Comparison of ENCODE assay signal across 8 mouse cellular contexts in the genomic region with DNA sequence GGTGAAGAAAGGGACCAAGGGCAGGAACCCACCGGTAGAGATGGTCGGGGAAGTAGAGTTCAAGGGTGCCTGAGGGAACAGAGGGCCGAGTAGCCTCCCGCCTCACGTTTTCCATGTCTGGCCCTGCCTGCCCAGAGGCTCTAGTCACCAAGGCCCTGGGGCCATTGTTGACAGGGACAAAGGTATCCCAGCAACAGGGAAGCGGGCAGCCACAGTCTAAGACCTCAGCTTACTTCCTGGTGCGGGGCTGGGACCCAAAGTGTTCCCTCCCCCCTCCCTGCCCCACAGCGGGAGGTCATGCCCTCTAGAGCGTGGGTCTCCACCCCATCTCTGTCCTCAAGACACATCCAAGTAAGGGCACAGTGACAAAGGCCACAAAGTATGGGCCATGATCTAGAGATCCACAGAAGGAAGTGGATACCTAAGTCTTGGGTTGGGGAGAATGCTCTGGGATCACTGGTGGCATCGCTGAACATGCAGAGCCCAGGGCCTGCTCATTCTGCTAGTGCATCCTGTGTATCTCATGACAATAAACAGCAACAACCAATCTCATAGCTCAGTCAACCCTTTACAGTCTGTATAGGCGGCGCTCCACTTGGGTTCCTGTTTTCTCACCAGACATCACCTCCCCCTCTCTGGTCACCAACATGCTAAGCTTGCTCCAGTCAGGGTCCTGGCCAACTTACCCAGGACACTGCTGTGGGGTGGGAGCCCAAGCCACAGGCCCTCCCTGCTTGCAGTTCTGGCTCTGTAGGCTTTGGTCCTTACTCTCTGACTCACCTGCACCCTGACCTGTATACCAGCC. TPM values are rescaled to one million over a fixed set of nuclear protein-coding genes. Genes with fewer than 3 reads are reported as not detected.
A peak's percentile ranks its signal among the peaks of the same experiment; 100 is the strongest.
DNase-seq lines count a peak whose midpoint lies in the region; ATAC-seq and TF ChIP-seq lines count a peak whose summit lies in the region.

A gene (minus strand): TSS at position 145 of the 805 bp plus-strand sequence.

- TF ChIP-seq POLR2A in kidney, adult 2 months (IDR thresholded peaks at IDR 0.05; ENCODE audit: low read depth, low read length), result no peak
- no peak for TF ChIP-seq POLR2A in myocyte (IDR thresholded peaks at IDR 0.05; ENCODE audit: insufficient read length, low read depth)

- no peaks in the 10 kb centered on the region for H3K9me3 ChIP-seq in kidney, embryonic 16.5 days (ENCODE audit: low read length)
- H3K9me3 ChIP-seq in embryonic facial prominence, embryonic 13.5 days, result no peaks in the 10 kb centered on the region
- H3K9me3 ChIP-seq in limb, embryonic 11.5 days (ENCODE audit: control insufficient read depth, low read length), result no peaks in the 10 kb centered on the region

- ATAC-seq in kidney, embryonic 16.5 days (ENCODE audit: low FRiP score, low TSS enrichment), result no peak
- no peak for ATAC-seq in embryonic facial prominence, embryonic 13.5 days (ENCODE audit: insufficient number of reproducible peaks, insufficient read depth, low FRiP score, low TSS enrichment, low read depth)
- no peak; the same call in 1 of the 2 replicates for ATAC-seq in limb, embryonic 11.5 days (ENCODE audit: insufficient number of reproducible peaks, low FRiP score, low TSS enrichment, low read depth)

- H3K79me2 ChIP-seq in myocyte (ENCODE audit: control insufficient read depth, insufficient read depth), result no peaks in the 10 kb centered on the region

- peak within 1 kb of the TSS; percentile 71 for H3K4me2 ChIP-seq in kidney, embryonic 16.5 days (replicated peaks; ENCODE audit: low read depth, low read length)
- peak within 1 kb of the TSS; percentile 60 for H3K4me2 ChIP-seq in embryonic facial prominence, embryonic 13.5 days
- peak within 1 kb of the TSS; percentile 54; the same call in 1 of the 2 replicates for H3K4me2 ChIP-seq in limb, embryonic 11.5 days (ENCODE audit: low read depth, severe bottlenecking)
- no peak within 1 kb of the TSS for H3K4me2 ChIP-seq in myocyte (ENCODE audit: low read depth)

- no peak within 1 kb of the TSS for H3K27ac ChIP-seq in kidney, embryonic 16.5 days (ENCODE audit: low read length)
- H3K27ac ChIP-seq in kidney, adult 2 months (ENCODE audit: insufficient read depth, low read depth, low read length), result no peak within 1 kb of the TSS
- no peak within 1 kb of the TSS for H3K27ac ChIP-seq in embryonic facial prominence, embryonic 13.5 days
- H3K27ac ChIP-seq in limb, embryonic 11.5 days (replicated peaks; ENCODE audit: low read depth, low read length), result no peak within 1 kb of the TSS

- peak within 1 kb of the TSS; percentile 59 for H3K9ac ChIP-seq in kidney, embryonic 16.5 days (replicated peaks; ENCODE audit: low read length)
- H3K9ac ChIP-seq in embryonic facial prominence, embryonic 13.5 days, result peak within 1 kb of the TSS; percentile 61
- H3K9ac ChIP-seq in limb, embryonic 11.5 days (ENCODE audit: low read length), result 0 out of 2 replicates have a peak within 1 kb of the TSS, but pooled peaks have one; percentile 4

- TF ChIP-seq CTCF in kidney, adult 2 months (conservative IDR thresholded peaks at IDR 0.05; ENCODE audit: insufficient read depth, insufficient read length, low read depth, low read length), result no peak

- peaks cover 13% of the 10 kb centered on the region for H3K27me3 ChIP-seq in kidney, embryonic 16.5 days (ENCODE audit: insufficient read depth, low read length)
- H3K27me3 ChIP-seq in kidney, adult 2 months (replicated peaks; ENCODE audit: control insufficient read depth, insufficient read depth, low read length), result no peaks in the 10 kb centered on the region
- H3K27me3 ChIP-seq in embryonic facial prominence, embryonic 13.5 days, result peaks cover 39% of the 10 kb centered on the region
- H3K27me3 ChIP-seq in limb, embryonic 11.5 days (ENCODE audit: control insufficient read depth, insufficient read depth, low read length), result peaks cover 27% of the 10 kb centered on the region
- H3K27me3 ChIP-seq in myocyte (ENCODE audit: control insufficient read depth, insufficient read depth, insufficient read length), result no peaks in the 10 kb centered on the region

- H3K4me3 ChIP-seq in kidney, embryonic 16.5 days (ENCODE audit: low read length), result peak within 1 kb of the TSS; percentile 44
- H3K4me3 ChIP-seq in kidney, adult 2 months (ENCODE audit: insufficient read depth, low read depth, low read length), result no peak within 1 kb of the TSS
- H3K4me3 ChIP-seq in embryonic facial prominence, embryonic 13.5 days, result peak within 1 kb of the TSS; percentile 32
- peak within 1 kb of the TSS; percentile 28 for H3K4me3 ChIP-seq in limb, embryonic 11.5 days (ENCODE audit: low read depth, low read length)
- no peak within 1 kb of the TSS for H3K4me3 ChIP-seq in myocyte

- peaks cover 45% of the 10 kb centered on the region for H3K36me3 ChIP-seq in kidney, embryonic 16.5 days (ENCODE audit: insufficient read depth, low read length)
- H3K36me3 ChIP-seq in kidney, adult 2 months (ENCODE audit: control insufficient read depth, insufficient read depth, low read length), result no peaks in the 10 kb centered on the region
- peaks cover 73% of the 10 kb centered on the region for H3K36me3 ChIP-seq in embryonic facial prominence, embryonic 13.5 days
- peaks cover 34% of the 10 kb centered on the region for H3K36me3 ChIP-seq in limb, embryonic 11.5 days (ENCODE audit: control insufficient read depth, insufficient read depth, low read length)
- peaks cover 14% of the 10 kb centered on the region for H3K36me3 ChIP-seq in myocyte (ENCODE audit: control insufficient read depth, insufficient read depth)

- H3K4me1 ChIP-seq in kidney, embryonic 16.5 days (ENCODE audit: insufficient read depth, low read length), result peaks cover 30% of the 10 kb centered on the region
- no peaks in the 10 kb centered on the region for H3K4me1 ChIP-seq in kidney, adult 2 months (ENCODE audit: control insufficient read depth, insufficient read depth, low read length)
- H3K4me1 ChIP-seq in embryonic facial prominence, embryonic 13.5 days, result peaks cover 31% of the 10 kb centered on the region
- peaks cover 17% of the 10 kb centered on the region for H3K4me1 ChIP-seq in limb, embryonic 11.5 days (ENCODE audit: control insufficient read depth, insufficient read depth, low read length)

- 27% methylated on average over 12 of the region's 12 CpGs for WGBS in kidney, embryonic 16.5 days
- WGBS in kidney, adult 2 months, result 43% methylated on average over 12 of the region's 12 CpGs
- WGBS in embryonic facial prominence, embryonic 13.5 days, result 24% methylated on average over 12 of the region's 12 CpGs
- WGBS in limb, embryonic 11.5 days, result 30% methylated on average over 12 of the region's 12 CpGs

- no peak for DNase-seq in kidney, adult 2 months
- no peak for DNase-seq in limb, embryonic 11.5 days (ENCODE audit: low spot score)
- no peak for DNase-seq in thymus, adult 18-20 months
- no peak for DNase-seq in kidney, adult 11 months
- DNase-seq in natural killer cell, adult 2 months (ENCODE audit: low spot score in 2 of 2), result no peak

- H3ac ChIP-seq in myocyte (ENCODE audit: control insufficient read depth, insufficient read length), result no peak within 1 kb of the TSS

TF ChIP-seq in myocyte, 11 proteins besides CTCF, POLR2A, EP300 and RAD21:
- TF ChIP-seq POLR2AphosphoS2 (IDR thresholded peaks at IDR 0.05; ENCODE audit: insufficient read length, low read depth) (peak; percentile 83), MYOD1 (IDR thresholded peaks at IDR 0.05; ENCODE audit: control insufficient read depth in 1 of 3, insufficient read length in 2 of 3, low read depth in 2 of 3) (no peak)

RNA-seq across cellular contexts. Expression of the gene that starts here (rescaled TPM):
- polyA plus RNA-seq in kidney, embryonic 16.5 days (2015; fragmentation: Nextera tagmentation; extraction: Ambion mirVana), result 0.98 and 1.2 TPM in 2 replicates
- polyA plus RNA-seq in kidney, adult 2 months (2012; rRNA removed), result 0.16 and 0.61 TPM in 2 replicates
- polyA plus RNA-seq in embryonic facial prominence, embryonic 13.5 days (2015; fragmentation: Nextera tagmentation; extraction: Ambion mirVana), result 1.0 and 1.2 TPM in 2 replicates
- polyA plus RNA-seq in limb, embryonic 11.5 days (2014; fragmentation: Nextera tagmentation; extraction: Ambion mirVana), result 0.21 and 0.45 TPM in 2 replicates
- 0.92 TPM for polyA plus RNA-seq in myocyte (2012; fragmentation: generic; extraction: Trizol)

Comparison
In these comparisons a context has a peak if more than half of its experiments do, and no peak if none do; other contexts are left out.
1. H3K4me3 ChIP-seq: peak in kidney, embryonic 16.5 days (single experiment), embryonic facial prominence, embryonic 13.5 days (single experiment) and limb, embryonic 11.5 days (single experiment); none in kidney, adult 2 months (single experiment) and myocyte (single experiment).
2. H3K9ac ChIP-seq: peak in every context shown above with its lines; median percentile 61 in embryonic facial prominence, embryonic 13.5 days; 59 in kidney, embryonic 16.5 days; 4 in limb, embryonic 11.5 days.